Mouse (Mus musculus) layer of hippocampus, adult 11-12 months (tissue): ENCODE results near the gene Olfr815.
"Not testable (repeated sequence)": the region's sequence is repeated elsewhere in the genome, so short reads cannot be mapped to it uniquely, and the experiment has no call there.

Experiments
- DNase-seq: peaks from one replicate; pipeline ENCODE4 v3.0.0; 2022; ENCODE audit warnings: low spot score

Olfr815 gene

GRCm38 (mm10) chr10:129905767-129906166 lies at the start of gene Olfr815:
TSS of gene Olfr815 (minus strand) at chr10:129905867.
- not testable (repeated sequence) for DNase-seq

GRCm38 (mm10) chr10:129949000-129949399 lies 43.3 kb upstream of the Olfr815 start, which contains the start of gene Olfr818:
TSS of gene Olfr818 (minus strand) at chr10:129949100.
- no peak for DNase-seq

GRCm38 (mm10) chr10:129915497-129915896 lies 9.8 kb upstream of the Olfr815 start, which contains the start of gene Olfr816:
TSS of gene Olfr816 (minus strand) at chr10:129915597.
- no peak for DNase-seq

GRCm38 (mm10) chr10:129885934-129886333 lies 19.7 kb downstream of the Olfr815 start:
- no peak for DNase-seq

- DNase-seq = not testable (repeated sequence)
Observed at GRCm38 (mm10) chr10:129885496-129885895, 20.2 kb downstream of the Olfr815 start.

- not testable (repeated sequence) for DNase-seq
Observed at GRCm38 (mm10) chr10:129879751-129880150, 25.9 kb downstream of the Olfr815 start, which contains the start of gene Olfr814. TSS of gene Olfr814 (minus strand) at chr10:129879851.

- DNase-seq = no peak
Observed at GRCm38 (mm10) chr10:129855067-129855466, 50.6 kb downstream of the Olfr815 start, which contains the start of gene Olfr813. TSS of gene Olfr813 (plus strand) at chr10:129855367.
